Mouse (Mus musculus) large intestine, adult 2 months (tissue): ENCODE data around the gene Fkbp14. TPM values are rescaled to one million over a fixed set of nuclear protein-coding genes. Genes with fewer than 3 reads are reported as not detected.

Experiments used
- DNase-seq: peaks from one replicate; pipeline ENCODE4 v3.0.0-alpha.2; 2012; ENCODE audit warnings: low read depth, low spot score
- WGBS: fragments of 180-500 bp; shearing (Covaris S2); methylation state at CpG from one replicate; pipeline ENCODE4 v1.1.7; 2018; 5-methylcytosine and 5-hydroxymethylcytosine counted together
- polyA plus RNA-seq: library from polyadenylated mRNA; depleted of rRNA; stranded (reverse); fragments of >200 nt; gene quantifications from 2 replicates; pipeline ENCODE4 v1.2.3, GENCODE M21; 2012

Gene Fkbp14
- polyA plus RNA-seq, 1 experiment = 2.6 TPM

DNA sequence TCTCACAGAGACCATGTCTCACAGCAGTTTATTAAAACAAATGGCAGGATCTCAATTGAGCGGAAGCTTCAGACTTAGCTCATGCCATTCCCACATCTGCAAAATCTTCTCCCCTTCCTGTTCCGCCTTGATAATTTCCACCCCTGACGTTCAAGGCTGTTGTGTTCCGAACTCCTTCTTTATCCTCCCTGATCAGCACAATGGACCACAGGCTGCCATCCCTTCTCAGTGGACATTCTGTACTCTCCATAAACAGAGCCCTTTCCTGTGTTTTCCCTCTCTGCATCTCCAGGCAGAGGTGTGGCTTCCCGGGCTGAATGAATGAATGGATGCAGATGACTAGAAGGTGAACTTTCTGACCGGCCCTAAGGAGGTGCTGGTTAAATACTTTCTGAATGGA is 5.3 kb downstream of the Fkbp14 start:
- 59% methylated on average over 6 of the region's 6 CpGs for WGBS
- no peak for DNase-seq

DNA sequence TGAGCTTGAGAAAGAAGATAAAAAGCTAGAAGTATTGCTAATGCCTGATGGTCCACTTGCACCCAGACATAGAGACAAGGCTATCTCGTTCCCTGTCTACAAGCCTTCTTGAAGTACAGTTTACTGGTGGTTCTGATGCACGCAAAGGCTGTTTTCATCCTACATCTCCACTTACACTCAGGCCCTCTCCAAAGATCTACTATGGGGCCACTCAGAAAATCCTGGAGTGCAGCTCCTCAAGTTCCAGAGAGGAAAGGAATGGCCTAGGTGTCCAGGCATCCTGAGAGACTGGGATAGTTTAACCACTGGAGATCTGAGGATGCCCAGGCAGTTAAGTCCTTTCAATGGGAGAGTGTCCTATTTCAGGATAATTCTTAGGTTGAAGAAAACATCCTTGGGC is 6.4 kb downstream of the Fkbp14 start:
- DNase-seq = no peak
- WGBS = 91% methylated on average over 2 of the region's 2 CpGs

DNA sequence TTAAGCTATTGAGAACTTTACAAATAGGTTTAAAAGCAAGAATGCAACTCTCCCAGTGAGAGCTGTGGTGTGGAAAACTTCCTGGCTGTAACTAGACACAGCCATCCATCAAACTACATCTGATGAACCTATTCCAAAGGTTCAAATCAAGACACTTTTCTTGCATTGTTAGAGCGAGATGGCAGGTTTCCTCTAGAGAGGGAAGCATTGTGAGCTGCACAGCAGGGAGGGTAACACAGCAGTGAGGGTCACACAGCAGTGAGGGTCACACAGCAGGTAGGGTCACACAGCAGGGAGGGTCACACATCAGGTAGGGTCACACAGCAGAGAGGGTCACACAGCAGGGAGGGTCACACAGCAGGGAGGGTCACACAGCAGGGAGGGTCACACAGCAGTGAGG is 8.9 kb downstream of the Fkbp14 start:
- 93% methylated on average over 1 of the region's 1 CpGs for WGBS
- no peak for DNase-seq

DNA sequence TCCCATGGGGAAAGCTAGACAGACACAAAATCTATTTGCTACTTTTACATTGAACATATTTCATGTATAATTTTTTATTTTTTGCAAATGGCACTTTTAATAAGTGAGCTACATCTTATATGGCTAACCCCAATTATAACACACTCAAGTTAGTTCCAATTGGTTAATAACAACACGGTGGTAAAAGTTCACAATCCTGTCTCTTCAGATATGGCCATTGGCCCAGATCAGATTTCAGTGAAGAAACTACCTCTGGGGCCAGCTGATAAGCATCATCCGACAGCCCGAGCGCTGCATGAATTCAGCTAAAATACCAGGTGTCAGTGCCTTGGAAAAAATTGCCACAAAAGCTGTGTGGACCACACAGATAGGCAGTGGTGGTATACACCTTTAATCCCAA is 9.4 kb downstream of the Fkbp14 start:
- no peak for DNase-seq
- 80% methylated on average over 4 of the region's 4 CpGs for WGBS

DNA sequence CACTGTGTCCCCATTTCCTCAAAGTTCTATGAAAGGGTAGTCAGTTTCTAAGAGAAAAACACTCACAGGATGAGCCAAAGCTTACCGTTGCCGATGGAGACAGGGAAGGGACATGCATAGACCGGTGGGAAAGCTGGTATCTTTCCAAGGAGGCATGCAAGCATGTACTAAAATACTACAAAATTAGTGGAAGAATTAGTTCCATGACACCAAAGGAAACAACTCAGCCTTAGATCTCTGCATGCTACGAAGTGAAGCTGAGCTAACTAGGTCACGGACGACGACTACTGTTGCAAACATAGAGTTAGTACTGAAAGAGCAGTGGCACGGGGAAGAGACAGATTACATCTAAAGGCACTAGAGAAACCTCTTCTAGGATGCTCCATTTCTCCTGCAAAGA is 10.2 kb downstream of the Fkbp14 start:
- DNase-seq = no peak
- 88% methylated on average over 8 of the region's 8 CpGs for WGBS

DNA sequence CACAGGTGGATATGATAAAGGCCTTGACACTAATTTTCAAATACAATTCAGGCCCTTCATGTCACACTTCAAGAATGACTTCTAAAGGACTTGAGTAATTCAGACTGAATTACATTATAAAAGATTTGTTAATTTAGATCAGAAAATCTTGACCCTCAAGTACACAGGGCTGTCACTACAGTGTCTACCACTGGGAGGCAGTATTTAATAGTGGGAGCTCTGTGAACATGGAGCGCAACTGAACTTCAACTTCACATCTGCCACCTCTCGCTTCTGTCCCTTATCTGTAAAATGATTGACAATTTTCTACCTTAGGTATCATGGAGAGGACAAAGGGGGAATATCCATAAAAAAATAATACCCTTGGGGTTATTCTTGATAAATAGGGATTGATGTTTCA is 10.9 kb downstream of the Fkbp14 start:
- 17% methylated on average over 2 of the region's 2 CpGs for WGBS

DNA sequence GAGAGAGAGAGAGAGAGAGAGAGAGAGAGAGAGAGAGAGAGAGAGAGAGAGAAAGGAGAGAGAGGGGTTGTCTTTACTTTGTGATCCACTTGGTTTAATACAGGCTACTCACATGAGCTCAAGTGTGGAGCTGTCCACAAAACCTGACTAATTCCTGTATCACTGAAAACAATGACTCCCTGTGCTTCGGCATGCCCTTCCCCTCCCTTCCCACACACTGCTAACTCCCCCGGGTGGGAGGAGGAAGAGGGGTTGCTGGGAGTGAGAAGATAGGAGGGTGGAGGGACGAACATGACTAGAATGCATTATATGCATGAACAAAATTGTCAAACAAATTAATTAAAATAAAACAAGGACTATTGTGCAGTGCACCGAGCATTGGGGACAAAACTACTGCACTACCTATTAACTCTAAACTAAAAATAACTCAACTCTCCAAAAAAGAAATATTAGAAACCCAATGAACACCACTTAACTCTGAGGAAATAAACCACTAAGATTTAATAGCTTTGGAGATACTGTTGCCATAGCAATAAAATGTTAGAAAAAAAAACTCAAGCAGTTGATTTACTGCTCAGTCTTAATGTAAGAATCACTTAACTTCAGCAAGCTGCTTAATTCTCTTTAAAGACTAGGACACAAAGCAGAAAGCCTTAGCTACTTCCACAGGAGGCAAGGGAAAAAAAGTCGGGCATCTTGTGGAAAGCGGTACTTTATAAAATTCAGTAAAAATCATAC is 23.7 kb downstream of the Fkbp14 start:
- 28% methylated on average over 6 of the region's 6 CpGs for WGBS
- DNase-seq = no peak

More for the DNA sequence above, 10.9 kb downstream of the Fkbp14 start:
- no peak for DNase-seq

DNA sequence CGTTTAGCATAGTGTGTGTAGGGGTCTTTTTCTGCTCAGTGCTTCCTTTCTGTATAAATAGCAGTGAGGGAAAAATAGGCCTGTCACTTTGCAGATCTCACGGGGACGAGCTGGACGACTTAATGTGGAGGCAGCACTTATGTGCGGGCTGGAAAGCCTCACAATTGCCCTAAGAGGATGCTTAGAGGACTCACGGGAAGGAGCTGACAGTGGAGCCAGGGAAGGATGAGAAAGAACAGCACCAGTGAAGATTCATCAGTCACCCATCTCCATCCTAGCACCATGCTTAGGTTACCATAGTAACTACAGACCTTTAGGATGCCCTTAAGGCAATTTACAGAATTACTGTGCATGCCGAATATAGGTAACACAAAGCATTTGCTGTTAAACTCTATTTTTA is 27.3 kb downstream of the Fkbp14 start:
- WGBS = 52% methylated on average over 7 of the region's 7 CpGs

DNA sequence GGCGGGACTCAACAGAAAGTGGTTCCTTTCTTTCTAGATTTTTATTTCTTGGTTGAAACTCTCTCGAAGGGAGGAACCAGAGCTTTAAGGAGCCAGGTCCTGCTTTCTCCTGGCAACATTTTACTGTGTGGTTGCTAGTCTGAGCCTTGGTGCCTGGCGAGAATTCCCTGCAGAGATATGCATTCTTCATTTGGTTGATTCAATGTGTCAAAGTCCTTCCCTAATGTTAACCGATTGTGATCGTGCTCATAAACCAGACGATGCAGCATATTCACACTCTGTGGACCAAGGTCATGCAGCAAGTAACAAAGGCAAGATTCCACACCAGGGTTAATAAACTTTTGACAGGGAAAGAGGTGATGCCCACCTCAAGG is 30.6 kb downstream of the Fkbp14 start:
- WGBS = 7% methylated on average over 6 of the region's 6 CpGs
- no peak for DNase-seq

More for the DNA sequence above, 27.3 kb downstream of the Fkbp14 start:
- DNase-seq = no peak

DNA sequence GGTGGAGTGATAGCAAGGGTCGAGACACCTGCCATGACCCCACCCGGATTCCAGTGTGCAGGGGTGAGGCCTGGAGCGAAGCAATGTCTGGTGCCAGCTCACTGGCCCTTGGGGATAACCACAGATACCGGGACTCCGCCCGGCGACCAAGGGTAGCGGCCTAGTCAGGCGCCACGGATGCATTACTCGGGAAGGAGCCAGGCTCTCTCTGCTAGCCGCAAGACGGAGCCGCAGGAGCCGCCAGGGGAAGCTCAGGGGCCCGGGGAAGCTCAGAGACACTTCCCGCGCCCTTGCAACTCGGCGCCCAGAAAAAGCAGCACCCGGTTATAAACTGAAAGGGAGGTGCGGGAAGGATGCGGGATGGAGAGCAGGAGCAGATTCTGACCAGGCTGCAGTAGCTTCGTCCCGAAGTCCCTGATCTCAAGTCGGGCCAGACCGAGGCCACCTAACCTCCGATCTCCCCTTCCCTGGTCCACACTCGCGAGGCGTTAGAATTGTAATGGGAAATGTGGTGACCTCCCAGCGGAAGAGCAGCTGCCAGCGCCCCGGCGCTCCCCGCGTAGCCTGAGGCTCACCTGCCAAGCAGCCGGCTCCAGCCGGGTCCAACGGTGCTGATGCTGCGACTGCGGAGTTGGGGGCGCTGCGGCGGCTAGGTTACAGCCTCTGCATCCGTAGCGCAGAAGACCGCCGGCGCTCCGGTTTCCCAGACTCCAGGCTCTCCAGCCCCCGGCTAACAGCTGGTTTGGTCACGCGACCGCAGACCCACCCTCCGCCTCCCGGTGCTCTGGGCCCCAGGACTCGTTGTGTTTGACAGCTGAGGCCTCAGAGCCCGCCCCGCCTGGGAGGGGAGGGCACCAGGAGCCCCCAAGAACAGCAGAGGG is 31.2 kb downstream of the Fkbp14 start, which contains the start of gene Scrn1:
Gene Scrn1 (minus strand): TSS at position 825 of the 881 bp plus-strand sequence.
- 3% methylated on average over 60 of the region's 60 CpGs for WGBS

DNA sequence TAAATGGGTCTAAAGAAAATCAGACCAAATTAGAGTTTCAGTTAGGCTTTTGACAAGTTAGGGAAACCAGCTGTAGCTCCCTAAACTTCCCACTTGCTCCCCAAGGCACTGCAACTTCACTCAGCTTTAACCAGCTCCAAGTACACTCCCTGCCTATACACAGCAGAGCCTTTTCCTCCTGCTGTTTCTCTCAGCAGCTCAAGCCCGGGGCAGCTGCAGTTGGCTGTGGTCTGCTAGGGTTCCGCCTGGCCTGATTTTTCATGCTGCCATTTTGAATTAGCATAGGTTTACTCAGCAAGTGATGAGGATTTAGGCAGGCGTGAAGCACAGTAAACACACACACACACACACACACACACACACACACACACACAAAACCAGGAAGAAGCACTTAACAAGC is 32.1 kb downstream of the Fkbp14 start:
- DNase-seq = no peak
- WGBS = 70% methylated on average over 3 of the region's 3 CpGs

More for the DNA sequence above, 31.2 kb downstream of the Fkbp14 start, which contains the start of gene Scrn1:
- DNase-seq = no peak

DNA sequence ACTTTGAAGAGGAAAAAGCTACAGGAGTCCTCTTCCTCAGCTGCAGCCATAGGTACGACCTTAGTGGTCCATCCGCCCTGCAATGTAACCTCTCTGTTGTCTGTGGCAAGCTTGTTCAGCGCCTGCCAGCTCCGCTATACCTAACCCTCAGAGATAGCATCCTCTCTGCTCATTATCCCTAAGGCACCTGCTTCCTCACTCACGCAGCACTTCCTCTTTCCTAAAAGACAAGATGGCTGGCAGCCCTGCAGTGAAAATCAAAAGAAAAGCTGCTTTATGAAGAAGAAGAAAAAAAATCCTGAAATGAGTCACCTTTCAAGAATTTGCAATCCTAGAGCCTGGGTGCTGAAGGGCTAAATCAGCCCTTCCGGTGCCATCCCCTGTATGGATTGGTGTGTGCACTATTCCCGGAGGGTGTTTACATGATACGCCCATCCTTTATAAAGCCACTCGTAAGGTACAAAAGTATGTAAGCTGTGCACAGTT is 32.6 kb downstream of the Fkbp14 start:
- 64% methylated on average over 9 of the region's 9 CpGs for whole genome bisulfite sequencing
- DNase-seq = no peak

DNA sequence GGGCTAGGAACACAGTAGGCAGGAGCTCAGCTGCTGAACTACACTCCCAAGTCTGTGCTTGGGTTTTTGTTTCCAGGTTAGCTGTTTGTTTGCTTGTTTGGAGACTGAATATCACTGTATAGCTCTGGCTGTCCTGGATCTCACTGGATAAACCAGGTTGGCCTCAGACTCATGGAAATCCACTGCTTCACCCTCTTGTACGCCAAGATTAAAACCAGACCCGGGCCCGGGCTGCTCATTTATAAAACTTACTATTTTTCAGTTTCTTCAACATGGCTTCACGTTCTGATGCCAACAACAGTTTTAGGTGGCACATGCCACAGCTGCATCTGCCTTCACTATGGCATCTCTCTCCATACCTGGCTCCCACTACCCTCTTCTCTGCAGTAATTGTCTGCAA is 33.5 kb downstream of the Fkbp14 start:
- DNase-seq = no peak
- WGBS = 91% methylated on average over 4 of the region's 4 CpGs

DNA sequence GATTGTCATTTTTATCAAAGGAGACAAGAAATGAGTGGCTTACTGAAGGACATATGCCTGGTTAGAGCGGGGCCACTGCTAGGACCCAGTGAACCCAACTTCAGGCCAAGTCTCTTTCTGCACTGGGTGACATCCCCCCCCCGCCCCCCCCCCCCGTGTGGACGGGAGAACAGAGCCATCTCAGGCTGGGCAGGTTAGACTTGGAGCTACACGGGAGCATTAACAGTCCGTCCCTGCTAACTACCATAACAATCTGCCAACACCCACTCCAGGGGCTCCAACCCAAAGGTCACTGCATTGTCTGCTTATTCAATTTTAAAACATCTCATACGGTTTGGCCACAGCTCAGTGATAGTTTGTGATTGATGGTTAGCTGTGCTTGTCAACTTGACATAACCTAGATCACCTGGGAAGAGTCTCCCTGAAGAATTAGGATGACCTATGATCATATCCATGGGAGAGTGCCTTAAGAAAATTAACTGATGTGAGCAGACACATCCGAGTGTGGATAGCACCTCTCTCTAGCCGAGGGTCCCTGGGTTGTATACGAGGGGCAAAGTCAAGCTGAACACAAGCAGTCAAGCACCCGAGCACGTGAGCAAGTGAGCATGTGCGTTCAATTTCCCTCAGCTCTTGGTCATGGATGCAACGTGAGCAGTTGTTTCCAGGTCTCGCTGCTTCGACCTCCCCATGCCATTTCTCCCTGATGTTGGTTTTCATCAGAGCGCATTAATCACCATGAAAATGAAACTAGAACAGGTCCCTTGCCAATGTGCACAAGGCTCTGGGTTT is 34.9 kb downstream of the Fkbp14 start:
- DNase-seq = no peak
- 69% methylated on average over 17 of the region's 17 CpGs for WGBS

DNA sequence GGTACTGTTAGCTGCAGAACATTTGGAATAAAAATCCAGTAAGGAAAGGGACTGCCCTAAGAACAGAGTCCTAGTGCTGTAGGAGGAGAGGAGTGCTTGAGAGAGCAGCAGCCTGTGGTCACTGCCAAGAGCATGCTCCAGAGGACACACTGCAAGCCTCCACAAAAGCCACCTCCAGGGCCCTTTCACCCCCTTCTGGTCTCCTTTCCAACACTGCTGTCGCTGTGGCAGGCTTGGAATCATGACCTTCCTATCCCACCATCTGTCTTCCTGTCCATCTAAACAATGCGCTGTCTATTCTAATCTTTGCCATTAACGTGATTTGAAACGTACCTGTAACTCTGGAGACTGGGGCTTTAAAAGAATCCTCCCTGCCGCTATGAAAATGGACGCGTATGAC is 38.6 kb downstream of the Fkbp14 start:
- WGBS = 74% methylated on average over 7 of the region's 7 CpGs
- DNase-seq = no peak

DNA sequence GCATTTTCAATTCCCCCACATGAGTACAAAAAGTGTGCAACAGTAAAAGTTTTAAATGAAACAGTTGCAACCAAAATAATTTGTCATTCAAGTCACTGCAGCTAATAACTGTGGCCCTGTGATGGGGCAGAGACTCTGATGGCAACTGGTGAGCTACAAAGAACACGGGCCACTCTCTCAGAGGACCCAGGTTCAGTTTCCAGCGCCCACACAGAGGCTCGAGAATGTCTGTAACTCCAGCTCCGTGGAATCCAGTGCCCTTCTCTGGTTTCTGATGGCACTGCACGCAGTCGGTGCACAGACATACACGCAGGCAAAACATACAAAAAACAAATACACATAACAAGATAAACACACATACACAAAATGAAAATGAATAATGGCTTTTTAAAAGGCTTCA is 39.4 kb downstream of the Fkbp14 start:
- WGBS = 90% methylated on average over 7 of the region's 7 CpGs
- DNase-seq = no peak

DNA sequence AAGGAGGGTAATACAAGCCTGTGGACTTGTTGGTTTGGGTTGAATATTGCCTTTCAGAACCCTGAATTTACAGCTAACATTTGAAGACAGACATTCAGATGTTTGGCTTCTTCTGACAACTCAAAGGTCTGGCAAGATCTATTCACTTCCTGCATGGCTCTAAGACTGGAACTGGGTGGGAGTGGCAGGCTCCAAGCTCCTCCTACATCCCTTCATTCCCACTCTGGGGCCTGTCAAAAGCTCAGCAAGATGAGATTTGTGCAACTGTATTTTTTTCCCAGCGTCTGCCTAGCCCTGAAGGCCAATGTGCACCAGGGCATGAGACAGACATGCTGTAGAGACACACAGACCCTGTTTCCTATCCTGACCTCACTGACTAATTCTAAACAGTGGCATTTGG is 41.3 kb downstream of the Fkbp14 start:
- no peak for DNase-seq
- 61% methylated on average over 1 of the region's 1 CpGs for WGBS

DNA sequence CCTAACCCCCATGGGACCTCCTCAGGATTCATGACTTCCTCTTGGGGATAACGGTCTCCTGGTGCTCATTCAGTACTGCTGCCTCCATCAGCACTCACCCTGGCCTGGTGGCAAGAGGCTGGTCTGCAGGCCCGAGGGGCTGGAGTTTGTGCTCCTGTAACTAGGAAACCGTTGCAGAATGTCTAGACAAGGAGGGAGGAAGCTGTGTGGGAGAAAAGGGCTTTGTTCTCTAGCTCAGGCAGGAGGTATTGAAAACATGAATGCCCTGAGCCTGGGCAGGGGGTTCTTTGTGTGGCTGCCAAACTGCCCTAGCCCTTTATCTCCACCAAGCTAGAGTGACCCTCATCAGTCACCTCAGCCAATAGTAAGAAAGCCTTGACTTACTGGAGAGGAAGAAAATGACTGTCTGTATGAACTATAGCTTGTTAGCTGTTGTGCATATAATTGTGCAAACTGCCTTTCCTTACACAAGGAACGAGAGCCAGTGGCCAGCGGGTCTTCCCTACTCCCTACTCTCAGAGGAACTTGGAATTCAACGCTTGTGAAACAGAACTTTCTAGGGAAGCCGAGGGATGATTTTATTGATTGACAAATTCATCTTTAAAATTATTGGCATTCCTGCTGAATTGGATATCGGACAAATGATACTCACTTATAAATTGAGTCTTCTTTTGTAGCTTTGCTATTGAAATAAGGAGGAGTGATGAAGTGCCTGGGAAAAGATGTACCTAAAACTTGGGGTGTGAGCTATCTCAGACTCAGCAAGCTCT is 42.6 kb downstream of the Fkbp14 start:
- WGBS = 75% methylated on average over 8 of the region's 8 CpGs
- DNase-seq = no peak

DNA sequence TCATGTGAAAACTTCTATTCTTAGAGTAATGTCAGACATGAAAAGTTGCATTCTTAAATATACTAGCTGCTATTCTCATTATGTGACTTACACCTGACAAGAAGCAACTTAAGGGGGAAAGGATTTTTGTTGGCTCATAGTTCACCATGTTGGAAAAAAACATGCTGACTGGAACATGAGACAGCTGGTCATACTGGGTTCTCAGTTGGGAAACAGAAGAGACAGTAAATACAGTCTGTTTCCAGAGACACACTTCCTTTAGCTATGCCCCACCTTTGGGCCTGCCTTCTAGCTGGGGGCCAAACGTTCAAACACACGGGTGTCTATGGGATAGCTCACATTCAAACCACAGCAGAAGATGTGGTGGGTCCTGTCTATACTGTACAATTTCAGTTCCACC is 43.5 kb downstream of the Fkbp14 start:
- DNase-seq = no peak
- WGBS = 57% methylated on average over 2 of the region's 2 CpGs
